Mouse (Mus musculus) testis, postnatal 10 days (tissue): Measurements from ENCODE around the gene H2-Ob.

Experiments used
- DNase-seq: peaks from one replicate; pipeline ENCODE4 v3.0.0; 2021; ENCODE audit warnings: low spot score

The H2-Ob gene

GRCm38 (mm10) chr17:34286501-34286900 is 47.8 kb downstream of the H2-Ob start:
- DNase-seq = no peak

DNA sequence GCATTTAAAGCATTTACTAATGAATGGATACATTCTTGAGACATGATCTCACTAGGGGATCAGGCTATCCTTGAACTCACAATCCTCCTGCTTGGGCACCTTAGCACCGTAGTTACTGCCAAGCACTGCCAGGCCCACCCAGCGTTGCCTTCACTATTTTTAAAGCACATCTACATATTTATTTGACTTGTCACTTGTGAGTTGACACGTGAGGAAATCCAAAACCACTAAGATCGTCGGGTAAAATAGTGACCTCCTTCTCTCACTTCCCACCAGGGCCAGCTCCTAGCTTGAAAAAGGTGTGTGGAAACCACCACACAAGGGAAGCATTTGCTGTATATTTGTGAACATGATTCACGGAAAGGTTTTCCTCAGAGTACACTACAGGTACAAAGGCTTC is 48.3 kb downstream of the H2-Ob start:
- DNase-seq = no peak

DNA sequence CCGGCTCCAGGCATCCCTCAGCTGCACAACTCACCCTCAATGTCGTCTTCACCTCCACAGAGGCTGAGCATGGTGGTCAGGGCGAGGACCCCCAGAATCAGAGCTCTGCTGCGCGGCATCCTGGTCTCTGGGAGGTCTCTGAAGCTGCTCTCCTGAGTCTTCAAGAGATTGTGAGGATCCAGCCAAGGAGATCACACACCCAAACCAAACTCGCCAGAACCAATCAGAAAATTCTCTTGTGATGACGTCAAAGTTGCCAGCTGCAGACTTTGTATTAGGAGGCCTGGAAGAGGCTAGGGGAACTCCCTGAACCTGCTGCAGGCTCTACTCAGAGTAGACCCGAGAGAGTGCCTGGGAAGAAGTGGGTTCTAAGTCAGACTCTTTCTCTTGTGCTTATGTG is 48.9 kb downstream of the H2-Ob start, which contains the start of gene H2-Aa:
H2-Aa (minus strand) TSS at position 176 of the 400 bp plus-strand sequence.
- peak; percentile 76 for DNase-seq

DNA sequence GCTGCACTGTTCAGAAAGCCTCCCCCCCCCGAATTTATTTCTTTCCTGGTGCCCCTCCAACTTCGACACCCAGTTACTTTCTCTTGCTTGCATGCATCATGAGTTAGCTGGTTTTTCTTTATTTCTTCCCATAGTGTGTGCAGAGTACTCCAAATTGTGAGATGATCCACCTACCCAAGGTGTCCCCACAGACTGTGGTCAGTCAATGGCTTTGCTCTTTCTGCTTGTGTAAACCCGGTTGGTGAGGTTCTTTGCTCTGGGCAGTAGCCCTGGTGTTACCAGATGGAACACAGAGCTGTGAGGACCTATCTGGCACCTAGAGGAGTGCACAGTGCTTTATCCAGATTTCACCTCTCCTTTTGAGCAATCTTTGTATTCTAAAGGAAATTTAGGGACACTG is 49.4 kb downstream of the H2-Ob start:
- DNase-seq = no peak

GRCm38 (mm10) chr17:34291609-34292008 is 52.9 kb downstream of the H2-Ob start:
- DNase-seq = peak; percentile 89

DNA sequence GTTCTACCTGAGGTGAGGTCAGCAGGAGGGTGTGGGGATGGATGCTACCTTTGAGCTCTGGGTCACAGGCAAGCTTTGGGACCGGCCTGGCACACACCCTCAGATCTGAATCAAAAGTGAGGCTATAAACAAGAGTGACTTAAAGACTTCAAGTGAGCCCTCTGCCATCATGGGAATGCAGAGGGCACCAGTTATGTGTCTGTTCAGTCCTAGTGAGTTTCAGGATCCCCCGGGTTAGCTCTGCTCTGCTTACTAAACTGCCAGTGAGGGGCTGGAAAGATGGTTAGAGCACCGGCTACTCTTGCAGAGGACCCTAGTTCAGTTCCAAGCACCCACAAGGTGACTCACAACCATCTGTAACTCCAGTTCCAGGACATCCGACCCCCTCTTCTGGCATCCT is 53.9 kb downstream of the H2-Ob start:
- DNase-seq = no peak

- peak; percentile 17 for DNase-seq
Measured at GRCm38 (mm10) chr17:34293533-34293932, 54.8 kb downstream of the H2-Ob start.

- DNase-seq = peak; percentile 23
Measured at GRCm38 (mm10) chr17:34294249-34294648, 55.5 kb downstream of the H2-Ob start.

DNA sequence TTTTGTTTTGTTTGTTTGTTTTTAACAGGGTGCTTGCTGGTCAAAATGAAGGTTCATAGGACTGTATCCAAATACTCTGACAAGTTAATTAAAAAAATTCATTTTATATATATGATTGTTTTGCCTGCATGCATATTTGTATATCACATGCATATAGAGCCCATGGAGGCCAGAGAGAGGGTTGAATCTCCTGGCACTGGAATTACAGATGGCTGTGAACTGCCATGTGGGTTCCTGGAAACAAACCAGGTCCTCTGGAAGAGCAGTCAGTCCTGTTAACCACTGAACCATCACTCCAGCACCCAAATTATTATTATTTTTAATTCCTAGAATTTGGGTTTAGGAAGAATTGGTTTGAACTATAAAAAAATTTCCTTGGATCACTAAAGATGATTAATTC is 56.6 kb downstream of the H2-Ob start:
- peak; percentile 11 for DNase-seq

GRCm38 (mm10) chr17:34295891-34296794 is 57.4 kb downstream of the H2-Ob start:
- DNase-seq = peak; percentile 39

- DNase-seq = no peak
Measured at GRCm38 (mm10) chr17:34299356-34299755, 60.7 kb downstream of the H2-Ob start.

GRCm38 (mm10) chr17:34300071-34300470 is 61.4 kb downstream of the H2-Ob start:
- DNase-seq = no peak

DNA sequence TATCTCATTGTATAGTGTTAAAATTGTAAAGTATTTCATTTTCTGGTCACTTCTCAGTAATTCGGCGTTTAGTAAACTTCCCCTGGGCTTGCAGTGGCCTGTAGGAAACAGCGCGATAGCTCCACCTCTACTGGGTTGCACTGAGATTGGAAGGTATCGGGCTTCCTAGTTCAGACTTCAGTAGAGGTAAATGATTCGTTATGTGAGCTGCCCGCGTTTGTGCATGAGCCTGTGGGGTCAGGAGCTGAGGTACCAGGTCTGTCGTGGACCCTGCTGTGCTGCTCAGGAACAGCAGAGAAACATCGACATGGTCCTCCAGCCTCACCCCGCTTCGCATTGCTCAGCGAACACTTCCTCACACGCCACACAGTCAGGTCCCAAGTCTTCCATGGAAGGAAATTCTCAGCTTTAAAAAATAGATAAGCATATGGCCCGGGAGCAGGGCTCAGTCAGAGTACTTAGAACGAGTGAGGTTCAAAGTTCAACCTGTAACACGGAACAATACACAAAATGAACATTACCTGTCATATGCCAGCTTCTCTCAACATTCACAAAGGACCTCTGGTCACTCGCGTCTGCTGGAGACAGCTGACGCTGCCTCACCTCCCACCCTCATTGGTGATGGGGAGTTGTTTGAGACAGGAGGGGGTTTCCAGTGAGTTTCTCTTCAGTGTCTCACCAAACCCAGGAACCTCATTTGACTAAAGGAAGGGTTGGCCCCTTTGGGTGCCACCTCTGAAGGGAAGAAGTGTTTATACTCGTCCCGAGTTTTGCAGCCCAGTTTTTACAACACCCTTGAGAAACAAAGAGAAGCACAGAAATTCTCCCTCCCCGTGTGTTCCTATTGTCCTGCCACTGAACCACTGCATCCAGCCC is 62.2 kb downstream of the H2-Ob start:
- no peak for DNase-seq

DNA sequence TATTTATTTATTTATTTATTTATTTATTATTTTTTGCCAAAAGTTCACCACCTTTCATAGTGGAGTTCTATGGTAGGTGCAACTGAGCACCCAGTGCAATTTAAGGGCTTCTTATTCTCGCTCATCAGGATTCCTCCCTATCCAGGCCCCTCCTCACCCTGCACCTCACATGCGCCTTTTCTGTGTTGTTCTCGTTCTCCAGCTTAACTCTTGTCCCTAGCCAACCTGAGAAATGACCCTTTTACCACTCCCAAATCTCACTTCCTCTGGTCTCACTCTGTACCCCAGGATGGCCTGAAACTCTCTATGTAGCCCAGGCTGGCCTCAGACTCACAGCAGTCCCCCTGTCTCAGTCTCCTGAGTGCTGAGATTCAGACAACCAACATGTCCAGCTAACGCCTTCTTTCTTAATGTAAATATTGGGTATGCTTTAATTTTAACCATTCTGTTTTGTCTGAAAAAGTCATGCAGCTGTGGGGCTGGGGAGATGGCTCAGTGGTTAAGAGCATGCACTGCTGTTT is 63.0 kb downstream of the H2-Ob start:
- DNase-seq = no peak

DNA sequence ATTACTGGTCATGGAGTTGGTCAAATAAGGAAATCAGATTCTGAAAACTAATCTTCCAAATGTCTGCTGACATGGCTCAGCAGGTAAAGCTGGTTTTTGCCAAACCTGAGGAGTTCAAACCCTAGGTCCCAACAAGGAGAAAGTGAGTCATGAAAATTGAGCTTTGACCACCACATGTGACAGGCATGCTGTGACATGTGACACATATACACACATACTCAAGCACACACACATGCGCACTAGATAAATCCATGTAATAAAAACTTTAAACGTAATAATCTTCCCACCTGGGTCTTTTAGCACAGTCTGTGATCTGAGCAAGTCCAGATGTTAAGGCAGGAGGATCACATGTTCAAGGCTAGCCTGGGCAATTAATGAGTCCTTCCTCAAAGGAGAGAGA is 65.1 kb downstream of the H2-Ob start:
- DNase-seq = no peak
